Mouse (Mus musculus): ENCODE data around the gene Gm13288. TPM values are rescaled to one million over a fixed set of nuclear protein-coding genes. Genes with fewer than 3 reads are reported as not detected.

Gm13288 gene
- polyA plus RNA-seq, 1 experiment from 2014 or later, result not detected

Other genes with a start within 250 kb of the Gm13288 start
- not detected for gene Ifna15, start 247.3 kb upstream of the Gm13288 start, polyA plus RNA-seq (2017; shearing (Covaris generic))
- gene Ifna14, start 233.7 kb upstream of the Gm13288 start, polyA plus RNA-seq (2017; shearing (Covaris generic)), result not detected
- gene Ifna9, start 213.1 kb upstream of the Gm13288 start, polyA plus RNA-seq (2017; shearing (Covaris generic)), result not detected
- gene Ifna12, start 202.2 kb upstream of the Gm13288 start, polyA plus RNA-seq (2017; shearing (Covaris generic)), result not detected
- not detected for gene C87499, start 171.1 kb upstream of the Gm13288 start, polyA plus RNA-seq (2017; shearing (Covaris generic))
- not detected for gene Ifna13, start 161.1 kb upstream of the Gm13288 start, polyA plus RNA-seq (2017; shearing (Covaris generic))
- gene Ifna16, start 128.6 kb upstream of the Gm13288 start, polyA plus RNA-seq (2017; shearing (Covaris generic)), result not detected
- not detected for gene Ifna2, start 121.6 kb upstream of the Gm13288 start, polyA plus RNA-seq (2017; shearing (Covaris generic))
- not detected for gene Ifnab, start 114.2 kb upstream of the Gm13288 start, polyA plus RNA-seq (2017; shearing (Covaris generic))
- gene Gm26566, start 83.7 kb upstream of the Gm13288 start, polyA plus RNA-seq (2017; shearing (Covaris generic)), result 0.74 TPM
- 15.4 TPM for gene Klhl9, start 83.1 kb upstream of the Gm13288 start, polyA plus RNA-seq (2017; shearing (Covaris generic))
- gene Gm13271, start 50.7 kb upstream of the Gm13288 start, polyA plus RNA-seq (2017; shearing (Covaris generic)), result not detected
- not detected for gene Gm13283, start 45.4 kb upstream of the Gm13288 start, polyA plus RNA-seq (2017; shearing (Covaris generic))
- gene Gm13290, start 31.7 kb upstream of the Gm13288 start, polyA plus RNA-seq (2017; shearing (Covaris generic)), result not detected
- not detected for gene Gm13289, start 28.6 kb upstream of the Gm13288 start, polyA plus RNA-seq (2017; shearing (Covaris generic))
- not detected for gene Gm13272, start 25.7 kb upstream of the Gm13288 start, polyA plus RNA-seq (2017; shearing (Covaris generic))
- gene Ifnz, start 23.4 kb upstream of the Gm13288 start, polyA plus RNA-seq (2017; shearing (Covaris generic)), result 0.28 TPM
- not detected for gene Gm13276, start 19.8 kb upstream of the Gm13288 start, polyA plus RNA-seq (2017; shearing (Covaris generic))
- gene Gm13277, start 16.9 kb upstream of the Gm13288 start, polyA plus RNA-seq (2017; shearing (Covaris generic)), result not detected
- gene Gm13278, start 14.0 kb upstream of the Gm13288 start, polyA plus RNA-seq (2017; shearing (Covaris generic)), result not detected
- not detected for gene Gm13275, start 11.0 kb upstream of the Gm13288 start, polyA plus RNA-seq (2017; shearing (Covaris generic))
- not detected for gene Gm13279, start 8.1 kb upstream of the Gm13288 start, polyA plus RNA-seq (2017; shearing (Covaris generic))
- gene Gm13285, start 5.9 kb upstream of the Gm13288 start, polyA plus RNA-seq (2017; shearing (Covaris generic)), result 1.1 TPM
- not detected for gene Gm13287, start 2.3 kb upstream of the Gm13288 start, polyA plus RNA-seq (2017; shearing (Covaris generic))
- gene Ifna7, start 10.7 kb downstream of the Gm13288 start, polyA plus RNA-seq (2017; shearing (Covaris generic)), result not detected
- not detected for gene Ifna11, start 14.4 kb downstream of the Gm13288 start, polyA plus RNA-seq (2017; shearing (Covaris generic))
- not detected for gene Ifna6, start 21.9 kb downstream of the Gm13288 start, polyA plus RNA-seq (2017; shearing (Covaris generic))
- gene Ifna5, start 30.0 kb downstream of the Gm13288 start, polyA plus RNA-seq (2017; shearing (Covaris generic)), result not detected
- not detected for gene Ifna4, start 36.3 kb downstream of the Gm13288 start, polyA plus RNA-seq (2017; shearing (Covaris generic))
- gene Ifna1, start 44.6 kb downstream of the Gm13288 start, polyA plus RNA-seq (2017; shearing (Covaris generic)), result not detected
- gene Ifne, start 74.7 kb downstream of the Gm13288 start, polyA plus RNA-seq (2017; shearing (Covaris generic)), result not detected